Mouse (Mus musculus): ENCODE results near the gene Washc4. TPM values are rescaled to one million over a fixed set of nuclear protein-coding genes. Genes with fewer than 3 reads are reported as not detected.

Gene Washc4
- polyA plus RNA-seq, 1 experiment, result 0.03 TPM

DNA sequence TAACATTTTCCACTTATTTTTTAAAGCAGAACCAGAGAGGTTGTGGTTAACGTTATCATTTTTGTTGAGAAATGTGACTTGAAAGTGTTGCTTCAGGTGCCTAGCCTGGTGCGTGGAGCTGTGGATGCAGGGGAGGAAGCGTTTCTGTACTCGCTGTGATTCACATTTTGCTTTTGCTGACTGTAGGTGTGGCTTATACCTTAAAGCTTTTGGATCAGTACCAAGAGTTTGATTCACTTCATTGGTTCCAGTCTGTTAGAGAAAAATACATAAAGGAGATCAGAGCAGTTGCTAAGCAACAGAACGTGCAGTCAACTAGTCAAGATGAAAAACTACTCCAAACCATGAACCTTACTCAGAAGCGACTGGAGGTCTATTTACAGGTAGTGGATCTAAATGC, 47.2 kb downstream of the Washc4 start:
- H3K27me3 ChIP-seq (replicated peaks), result no peaks in the 10 kb centered on the region
- H3K4me1 ChIP-seq, result no peaks in the 10 kb centered on the region
- H3K36me3 ChIP-seq (replicated peaks; ENCODE audit: low read length), result peaks cover 95% of the 10 kb centered on the region
- H3K4me3 ChIP-seq (replicated peaks), result no peak overlapping the region
- no peaks in the 10 kb centered on the region for H3K9me3 ChIP-seq
- TF ChIP-seq GATA1 (IDR thresholded peaks at IDR 0.05; ENCODE audit: borderline replicate concordance, low read length) (no peak), FLI1 (IDR thresholded peaks at IDR 0.05; ENCODE audit: low read length) (no peak)

DNA sequence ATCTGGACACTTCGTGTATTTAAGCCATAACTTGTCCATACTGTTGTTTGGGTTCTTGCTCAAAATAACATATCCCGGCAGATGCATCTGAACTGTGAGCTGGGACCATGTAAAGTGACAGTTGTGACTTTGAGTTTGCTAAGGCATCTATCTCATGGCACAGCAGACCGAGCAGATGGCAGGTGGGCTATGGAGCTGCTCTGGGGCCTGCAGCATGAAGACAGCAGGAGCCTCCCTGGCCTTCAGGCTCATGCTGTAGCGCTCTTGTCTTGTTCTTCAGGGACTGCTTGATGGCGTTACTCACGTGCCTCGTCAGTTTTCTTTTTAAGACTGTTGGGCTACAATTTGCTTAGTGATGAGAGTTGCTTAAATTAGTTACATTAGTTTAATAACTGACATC, 49.1 kb downstream of the Washc4 start:
- TF ChIP-seq FLI1 (IDR thresholded peaks at IDR 0.05; ENCODE audit: low read length) (no peak), GATA1 (IDR thresholded peaks at IDR 0.05; ENCODE audit: borderline replicate concordance, low read length) (no peak)
- Histone ChIP-seq H3K4me3 (replicated peaks) (no peak overlapping the region), H3K36me3 (replicated peaks; ENCODE audit: low read length) (peaks cover 91% of the 10 kb centered on the region), H3K9me3 (no peaks in the 10 kb centered on the region), H3K27me3 (replicated peaks) (no peaks in the 10 kb centered on the region), H3K4me1 (no peaks in the 10 kb centered on the region)

DNA sequence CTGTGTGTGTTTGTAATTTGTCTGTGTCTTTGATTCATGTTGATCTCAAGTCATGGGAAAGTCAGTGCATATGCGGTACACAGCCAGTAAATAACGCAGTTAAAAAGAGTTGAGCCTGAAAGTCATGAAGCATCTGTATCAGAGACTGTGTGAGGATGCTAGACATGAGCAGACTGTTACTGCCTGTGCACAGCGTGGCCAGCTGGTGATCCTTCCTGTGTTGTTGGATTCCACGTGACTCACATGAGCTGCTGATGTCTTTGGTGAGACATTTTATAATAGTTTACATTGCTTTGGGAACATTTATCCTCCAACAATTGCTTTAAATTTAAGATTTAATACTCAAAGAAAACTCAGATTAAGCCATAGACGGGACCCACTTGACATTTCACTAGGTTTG, 51.0 kb downstream of the Washc4 start:
- Histone ChIP-seq H3K27me3 (replicated peaks) (no peaks in the 10 kb centered on the region), H3K4me1 (no peaks in the 10 kb centered on the region), H3K36me3 (replicated peaks; ENCODE audit: low read length) (peaks cover 91% of the 10 kb centered on the region), H3K4me3 (replicated peaks) (no peak overlapping the region), H3K9me3 (no peaks in the 10 kb centered on the region)
- TF ChIP-seq GATA1 (IDR thresholded peaks at IDR 0.05; ENCODE audit: borderline replicate concordance, low read length) (no peak), FLI1 (IDR thresholded peaks at IDR 0.05; ENCODE audit: low read length) (no peak)

DNA sequence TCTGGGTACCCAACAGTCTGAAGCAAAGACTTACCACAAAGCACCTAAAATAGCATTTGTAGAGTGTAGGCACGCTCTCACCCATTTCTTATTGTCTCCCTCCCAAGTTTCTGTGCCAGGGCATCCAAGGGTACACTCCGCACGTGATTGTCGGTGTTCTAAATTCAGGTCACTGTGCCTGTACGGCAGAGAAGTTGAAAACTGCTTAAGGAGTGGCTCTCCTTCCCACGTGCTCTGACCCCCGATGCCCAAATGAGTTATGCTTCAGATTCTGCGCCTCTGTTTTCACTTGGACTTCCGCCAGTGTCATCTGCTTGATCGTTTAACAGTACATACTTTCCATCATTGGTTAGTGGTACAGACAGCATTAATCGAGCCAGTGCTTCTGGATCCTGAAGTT, 57.1 kb downstream of the Washc4 start:
- TF ChIP-seq GATA1 (IDR thresholded peaks at IDR 0.05; ENCODE audit: borderline replicate concordance, low read length), result no peak
- TF ChIP-seq FLI1 (IDR thresholded peaks at IDR 0.05; ENCODE audit: low read length), result no peak
- no peak overlapping the region for H3K4me3 ChIP-seq (replicated peaks)
- H3K27me3 ChIP-seq (replicated peaks), result no peaks in the 10 kb centered on the region
- H3K4me1 ChIP-seq, result no peaks in the 10 kb centered on the region
- H3K36me3 ChIP-seq (replicated peaks; ENCODE audit: low read length), result peaks cover 83% of the 10 kb centered on the region
- no peaks in the 10 kb centered on the region for H3K9me3 ChIP-seq

DNA sequence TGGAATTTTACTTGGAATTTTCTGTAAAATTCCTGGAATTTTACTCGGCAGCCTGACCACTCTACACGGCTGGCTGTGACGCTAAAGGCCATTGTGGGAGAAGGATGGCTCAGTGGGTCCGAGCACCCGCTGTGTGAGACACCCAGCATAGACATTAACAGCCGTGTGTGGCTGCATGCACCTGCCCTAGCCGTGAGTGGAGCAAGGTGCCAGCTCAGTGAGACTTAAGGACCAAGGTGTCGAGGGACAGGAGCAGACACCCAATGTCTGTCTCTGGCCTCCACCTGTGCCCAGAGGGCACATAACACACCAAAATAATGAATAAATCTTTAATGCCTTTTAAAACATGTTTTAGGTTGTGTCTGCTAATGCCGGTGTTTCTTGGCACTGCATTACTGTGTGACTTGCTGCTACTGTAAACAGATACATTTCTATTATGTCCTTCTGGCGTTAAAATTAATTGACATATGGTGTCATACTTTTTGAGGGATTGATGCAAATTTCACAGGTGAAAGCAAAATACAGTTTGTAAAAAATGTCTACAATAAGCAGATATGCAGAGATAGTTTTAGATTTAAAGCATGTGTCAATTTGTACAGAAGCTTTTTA, 60.5 kb downstream of the Washc4 start:
- TF ChIP-seq GATA1 (IDR thresholded peaks at IDR 0.05; ENCODE audit: borderline replicate concordance, low read length), result no peak
- no peak for TF ChIP-seq FLI1 (IDR thresholded peaks at IDR 0.05; ENCODE audit: low read length)
- H3K36me3 ChIP-seq (replicated peaks; ENCODE audit: low read length), result peaks cover 82% of the 10 kb centered on the region

DNA sequence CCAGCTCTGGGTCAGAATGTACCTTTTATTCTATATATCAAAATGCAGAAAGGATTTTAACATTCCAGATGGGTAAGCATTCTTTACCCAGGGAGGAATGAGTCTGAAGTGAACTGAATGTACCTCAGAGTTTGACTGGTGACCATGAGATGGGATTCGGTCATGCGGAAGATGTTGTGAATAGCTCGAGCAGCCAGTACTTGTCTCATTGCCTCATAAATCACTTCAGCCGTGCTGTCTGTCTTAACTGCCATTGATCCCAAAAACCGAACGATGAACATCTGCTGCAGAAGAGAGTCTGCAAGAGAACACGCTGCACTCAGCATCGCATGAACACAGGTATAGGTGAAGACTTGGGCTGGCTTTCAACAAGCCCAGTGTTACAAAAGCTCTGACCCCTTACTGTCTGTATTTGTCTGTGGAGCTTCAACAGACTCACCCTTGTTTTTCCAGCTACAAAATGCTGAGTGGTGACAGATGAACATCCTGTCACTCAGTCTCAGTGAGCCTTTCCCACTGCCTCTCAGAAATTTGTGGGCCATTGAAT, 62.2 kb downstream of the Washc4 start:
- H3K4me3 ChIP-seq (replicated peaks), result no peak overlapping the region
- no peaks in the 10 kb centered on the region for H3K4me1 ChIP-seq
- peaks cover 81% of the 10 kb centered on the region for H3K36me3 ChIP-seq (replicated peaks; ENCODE audit: low read length)
- TF ChIP-seq GATA1 (IDR thresholded peaks at IDR 0.05; ENCODE audit: borderline replicate concordance, low read length), result no peak
- TF ChIP-seq FLI1 (IDR thresholded peaks at IDR 0.05; ENCODE audit: low read length), result no peak
- no peaks in the 10 kb centered on the region for H3K27me3 ChIP-seq (replicated peaks)
- H3K9me3 ChIP-seq, result no peaks in the 10 kb centered on the region

More for the DNA sequence above, 60.5 kb downstream of the Washc4 start:
- Histone ChIP-seq H3K4me1 (no peaks in the 10 kb centered on the region), H3K9me3 (no peaks in the 10 kb centered on the region), H3K4me3 (replicated peaks) (no peak overlapping the region), H3K27me3 (replicated peaks) (no peaks in the 10 kb centered on the region)

DNA sequence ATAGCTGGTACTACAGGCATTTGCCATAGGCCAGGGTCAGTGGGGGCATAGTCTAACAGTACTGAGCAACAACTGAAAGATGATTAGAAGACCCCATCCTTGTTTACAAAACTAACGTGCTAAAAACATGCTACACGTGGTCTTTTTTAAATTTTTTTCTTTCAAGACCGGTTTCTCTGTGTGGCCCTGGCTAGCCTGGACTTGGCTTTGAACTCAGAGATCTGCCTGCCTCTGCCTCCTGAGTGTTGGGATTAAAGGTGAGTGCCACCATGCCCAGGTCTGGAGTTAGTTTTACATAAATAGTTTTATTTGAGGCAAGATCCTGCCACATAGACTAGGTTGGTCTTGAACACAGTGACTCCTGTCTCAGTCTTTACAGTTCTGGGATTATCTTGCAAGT, 63.6 kb downstream of the Washc4 start:
- no peaks in the 10 kb centered on the region for H3K4me1 ChIP-seq
- no peak overlapping the region for H3K4me3 ChIP-seq (replicated peaks)
- TF ChIP-seq GATA1 (IDR thresholded peaks at IDR 0.05; ENCODE audit: borderline replicate concordance, low read length), result no peak
- no peak for TF ChIP-seq FLI1 (IDR thresholded peaks at IDR 0.05; ENCODE audit: low read length)
- H3K27me3 ChIP-seq (replicated peaks), result no peaks in the 10 kb centered on the region
- peaks cover 77% of the 10 kb centered on the region for H3K36me3 ChIP-seq (replicated peaks; ENCODE audit: low read length)
- H3K9me3 ChIP-seq, result no peaks in the 10 kb centered on the region

DNA sequence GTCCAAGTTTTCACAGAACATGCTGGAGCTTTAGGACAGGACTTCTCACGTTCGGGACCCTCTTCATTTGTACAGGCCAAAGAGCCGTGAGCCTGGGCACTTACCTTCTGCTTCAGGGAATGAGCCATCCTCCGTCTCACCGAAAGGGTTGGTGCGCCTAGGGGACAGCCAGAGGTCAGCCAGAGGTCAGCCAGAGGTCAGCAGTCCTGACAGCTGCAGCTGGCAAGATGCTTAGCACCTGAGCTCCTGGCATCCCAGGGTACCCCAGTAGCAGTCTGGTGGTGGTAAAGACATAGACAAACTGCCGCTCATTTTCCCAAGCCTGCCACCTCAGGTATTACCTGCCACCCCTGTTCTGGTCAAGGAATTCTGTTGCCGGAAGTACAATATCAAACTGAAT, 65.0 kb downstream of the Washc4 start:
- Histone ChIP-seq H3K36me3 (replicated peaks; ENCODE audit: low read length) (peaks cover 77% of the 10 kb centered on the region), H3K27me3 (replicated peaks) (no peaks in the 10 kb centered on the region), H3K4me1 (no peaks in the 10 kb centered on the region), H3K9me3 (no peaks in the 10 kb centered on the region), H3K4me3 (replicated peaks) (no peak overlapping the region)
- no peak for TF ChIP-seq GATA1 (IDR thresholded peaks at IDR 0.05; ENCODE audit: borderline replicate concordance, low read length)

DNA sequence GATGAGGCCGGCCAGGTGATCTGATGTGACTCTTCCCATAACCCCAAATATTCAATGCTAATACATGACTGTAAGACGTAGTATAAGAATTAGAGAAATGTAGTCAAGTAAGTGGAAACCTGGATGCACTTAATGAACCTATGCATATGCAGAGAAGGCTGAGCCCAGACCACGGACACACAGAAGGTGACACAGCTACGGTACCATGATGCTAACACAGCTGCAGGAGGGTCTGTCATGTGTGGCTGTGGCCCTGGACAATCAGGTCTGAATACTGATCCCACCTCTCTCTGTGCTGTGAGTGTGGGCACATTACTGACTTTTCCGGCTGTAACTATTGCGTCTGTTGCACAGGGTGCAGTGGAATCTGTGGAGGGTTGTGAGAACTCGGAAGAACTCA, 67.0 kb downstream of the Washc4 start:
- Histone ChIP-seq H3K4me1 (no peaks in the 10 kb centered on the region), H3K4me3 (replicated peaks) (no peak overlapping the region), H3K36me3 (replicated peaks; ENCODE audit: low read length) (peaks cover 73% of the 10 kb centered on the region), H3K27me3 (replicated peaks) (no peaks in the 10 kb centered on the region), H3K9me3 (no peaks in the 10 kb centered on the region)
- no peak for TF ChIP-seq GATA1 (IDR thresholded peaks at IDR 0.05; ENCODE audit: borderline replicate concordance, low read length)
- no peak for TF ChIP-seq FLI1 (IDR thresholded peaks at IDR 0.05; ENCODE audit: low read length)

DNA sequence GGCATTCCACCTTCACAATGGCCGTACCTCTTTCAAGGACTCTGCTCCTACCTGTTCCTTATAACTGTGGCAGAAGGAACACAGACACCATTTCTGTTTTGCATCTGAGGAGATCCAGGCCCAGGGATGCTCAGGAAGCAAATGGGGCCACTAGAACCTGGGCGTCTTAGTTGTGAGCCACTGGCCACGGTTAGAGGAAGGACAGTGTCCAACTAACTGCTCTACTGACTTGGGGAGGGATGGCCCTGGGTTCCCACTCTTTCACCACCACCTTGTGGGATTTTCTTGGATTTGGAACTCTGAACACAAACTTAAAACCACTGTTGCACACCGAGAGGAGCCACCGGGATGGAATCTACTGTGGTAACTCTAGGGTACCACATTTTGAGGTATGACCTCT, 68.3 kb downstream of the Washc4 start:
- no peaks in the 10 kb centered on the region for H3K4me1 ChIP-seq
- TF ChIP-seq FLI1 (IDR thresholded peaks at IDR 0.05; ENCODE audit: low read length), result no peak
- no peak for TF ChIP-seq GATA1 (IDR thresholded peaks at IDR 0.05; ENCODE audit: borderline replicate concordance, low read length)
- H3K4me3 ChIP-seq (replicated peaks), result no peak overlapping the region
- peaks cover 69% of the 10 kb centered on the region for H3K36me3 ChIP-seq (replicated peaks; ENCODE audit: low read length)
- peaks cover 3% of the 10 kb centered on the region for H3K27me3 ChIP-seq (replicated peaks)
- H3K9me3 ChIP-seq, result no peaks in the 10 kb centered on the region

Measured in megakaryocyte, embryonic 14.5 days (primary cell).